Mouse (Mus musculus) cerebellum, adult (tissue): ENCODE results near the gene Fam118a.
"Not testable (repeated sequence)": the region's sequence is repeated elsewhere in the genome, so short reads cannot be mapped to it uniquely, and the experiment has no call there.

Experiments used
- ATAC-seq: cut with Nextera tagmentation; 2 replicates; pipeline ENCODE4 v1.9.2; 2017; ENCODE audit warnings: mild to moderate bottlenecking, moderate library complexity, mixed read lengths; ENCODE audit not compliant: insufficient number of reproducible peaks, low FRiP score, low TSS enrichment

The Fam118a gene

DNA sequence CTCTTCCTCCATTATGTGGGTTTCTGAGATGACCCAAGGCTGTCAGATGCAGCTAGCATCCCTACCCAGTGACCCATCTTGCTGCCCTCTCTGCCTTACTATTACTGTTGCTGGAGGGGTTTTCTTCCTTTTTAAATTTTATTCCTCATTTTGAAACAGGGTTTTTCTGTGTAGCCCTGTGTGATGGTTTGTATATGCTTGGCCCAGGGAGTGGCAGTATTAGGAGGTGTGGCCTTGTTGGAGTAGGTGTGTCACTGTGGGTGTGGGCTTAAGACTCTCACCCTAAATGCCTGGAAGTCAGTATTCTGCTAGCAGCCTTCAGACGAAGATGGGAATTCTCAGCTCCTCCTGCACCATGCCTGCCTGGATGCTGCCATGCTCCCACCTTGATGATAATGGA, at the start of gene Fam118a:
TSS of gene Fam118a (plus strand) at position 301 of the 400 bp plus-strand sequence.
- ATAC-seq, result not testable (repeated sequence)

DNA sequence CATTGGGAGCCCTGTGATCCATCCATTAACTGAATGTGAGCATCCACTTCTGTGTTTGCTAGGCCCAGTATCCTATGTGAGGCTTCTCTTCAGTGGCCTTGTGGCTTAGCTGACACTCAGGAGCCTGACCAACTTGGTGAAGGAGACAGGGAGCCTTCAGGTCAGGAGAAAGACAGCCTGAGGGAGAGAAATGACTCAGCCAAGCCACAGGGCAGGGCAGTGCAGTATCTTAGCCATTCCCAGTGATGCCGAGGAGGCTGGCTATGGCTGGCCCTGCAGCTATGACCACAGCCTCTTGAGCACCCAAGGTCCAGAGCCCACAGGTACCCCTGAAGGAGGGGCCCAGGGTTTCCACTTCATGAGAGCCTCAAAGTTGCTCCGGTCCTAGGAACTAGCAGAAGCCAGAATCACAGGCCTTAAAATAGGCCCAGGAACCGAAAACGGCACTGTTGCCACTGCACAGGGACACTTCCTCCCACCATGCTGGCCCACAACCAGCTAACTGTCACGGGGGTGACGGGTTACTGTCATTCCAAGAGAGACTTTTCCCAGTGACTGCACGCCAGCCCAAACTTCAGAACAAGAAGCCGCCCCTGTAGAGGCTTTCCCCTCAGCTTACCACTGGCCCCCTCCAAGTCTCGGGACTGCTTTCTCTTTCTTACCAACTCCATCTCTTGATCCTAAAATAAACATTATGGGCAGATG, 47.0 kb upstream of the Fam118a start:
- ATAC-seq, result no peak

DNA sequence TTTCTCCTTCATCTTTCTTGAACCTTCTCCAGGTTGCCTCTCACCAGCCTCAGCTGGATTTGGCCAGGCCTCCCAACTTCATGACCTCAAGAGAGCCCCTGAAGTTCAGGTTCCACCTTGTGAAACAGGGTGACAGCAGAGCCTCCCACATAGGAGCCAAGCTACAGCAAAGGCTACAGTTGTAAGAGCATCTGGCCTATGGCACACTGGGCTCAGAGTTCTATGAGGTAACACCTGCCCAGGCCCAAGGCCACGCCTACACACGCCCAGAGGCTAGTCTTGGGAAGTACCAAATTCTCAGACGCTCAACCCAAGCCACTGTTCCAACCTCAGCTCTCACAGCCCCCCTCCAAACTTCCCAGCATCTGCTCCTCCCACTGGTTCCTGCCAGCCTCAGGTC, 45.9 kb upstream of the Fam118a start:
- no peak for ATAC-seq

DNA sequence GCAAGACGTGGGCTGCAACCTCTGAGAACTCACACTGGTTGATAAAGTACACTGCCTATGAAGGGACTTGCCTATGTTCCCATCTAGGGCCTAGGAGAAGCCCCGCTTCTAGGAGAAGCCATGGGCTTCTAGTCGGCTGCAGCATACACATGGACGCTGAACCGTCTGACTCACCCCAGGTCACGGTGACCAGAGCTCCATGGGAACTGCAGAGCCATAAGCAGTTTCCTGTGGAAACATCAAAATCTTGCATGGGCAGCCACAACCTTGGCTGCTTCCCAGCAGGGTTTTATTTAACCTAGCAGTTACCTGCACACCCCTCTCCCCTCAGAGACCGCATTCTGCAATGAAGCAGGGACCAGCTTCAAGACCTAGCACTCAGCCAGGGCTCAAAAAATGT, 45.0 kb upstream of the Fam118a start:
- no peak for ATAC-seq

DNA sequence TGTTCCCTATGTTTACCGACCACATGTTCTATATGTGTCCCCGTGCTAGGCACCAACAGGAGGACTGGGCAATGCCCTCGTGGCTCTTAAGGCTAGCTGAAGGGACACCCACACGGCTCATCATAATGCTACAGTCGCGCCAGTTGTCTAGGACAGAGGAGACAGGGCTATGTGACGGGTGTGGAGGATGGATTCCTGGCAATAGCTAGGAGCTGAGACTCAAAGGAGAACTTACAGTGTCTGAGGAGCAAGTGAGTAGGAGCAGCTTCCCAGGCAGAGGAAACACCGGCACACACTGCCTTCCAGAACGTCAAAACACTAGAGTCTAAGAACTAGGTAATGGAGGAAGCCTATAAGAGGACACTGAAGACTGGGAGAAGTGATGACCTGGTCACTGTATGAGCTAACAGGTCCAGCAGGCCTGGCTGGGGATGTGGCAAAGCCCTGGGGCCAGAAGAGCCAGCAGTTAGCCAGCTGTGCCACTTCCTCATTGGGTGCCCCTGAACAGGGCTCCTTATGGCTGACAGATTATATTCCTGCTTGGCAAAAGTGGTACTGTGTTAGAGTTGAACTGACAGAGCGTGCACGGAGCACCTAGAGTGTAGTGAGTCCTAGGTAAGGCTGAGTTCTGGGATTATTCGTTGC, 43.1 kb upstream of the Fam118a start:
- ATAC-seq, result no peak

DNA sequence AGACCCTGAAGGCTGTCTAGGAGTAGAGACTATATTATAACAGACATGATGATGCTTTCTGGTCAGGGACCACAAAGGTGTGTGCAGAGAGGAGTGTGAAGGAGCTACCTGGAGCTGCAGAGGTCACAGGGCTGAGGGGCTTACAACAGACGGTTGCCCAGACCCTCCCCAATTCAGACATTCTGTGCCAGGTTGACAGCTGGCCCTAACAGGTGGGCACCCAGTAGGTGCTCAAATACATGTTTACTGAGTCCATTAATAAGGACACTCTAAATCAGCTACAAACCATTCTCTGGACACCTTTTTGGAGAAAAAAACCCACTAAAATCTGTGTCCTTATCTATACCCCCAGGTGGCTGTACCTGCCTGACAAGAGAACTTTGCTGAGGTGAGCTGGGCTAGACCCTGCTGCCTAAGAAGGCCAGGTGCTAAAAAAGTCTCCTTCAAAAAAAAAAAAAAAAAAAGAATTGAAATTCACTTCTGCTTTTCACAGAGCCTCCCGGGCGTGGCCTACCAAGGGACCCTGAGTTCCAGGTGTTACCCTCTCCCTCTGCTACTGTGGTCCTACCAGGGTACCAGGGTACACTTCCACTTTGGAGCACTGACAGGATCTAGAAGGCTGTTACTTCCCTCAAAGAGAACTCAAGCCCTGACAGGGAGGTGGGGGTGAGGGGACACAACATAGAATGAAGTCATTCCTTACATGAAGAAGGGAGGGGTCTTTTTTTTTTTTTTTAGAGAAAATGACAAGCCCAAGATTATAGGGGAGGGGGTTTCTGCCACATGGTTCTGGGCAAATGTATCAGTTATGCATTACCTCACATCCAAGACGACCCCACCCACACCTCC, 42.4 kb upstream of the Fam118a start:
- ATAC-seq, result no peak

DNA sequence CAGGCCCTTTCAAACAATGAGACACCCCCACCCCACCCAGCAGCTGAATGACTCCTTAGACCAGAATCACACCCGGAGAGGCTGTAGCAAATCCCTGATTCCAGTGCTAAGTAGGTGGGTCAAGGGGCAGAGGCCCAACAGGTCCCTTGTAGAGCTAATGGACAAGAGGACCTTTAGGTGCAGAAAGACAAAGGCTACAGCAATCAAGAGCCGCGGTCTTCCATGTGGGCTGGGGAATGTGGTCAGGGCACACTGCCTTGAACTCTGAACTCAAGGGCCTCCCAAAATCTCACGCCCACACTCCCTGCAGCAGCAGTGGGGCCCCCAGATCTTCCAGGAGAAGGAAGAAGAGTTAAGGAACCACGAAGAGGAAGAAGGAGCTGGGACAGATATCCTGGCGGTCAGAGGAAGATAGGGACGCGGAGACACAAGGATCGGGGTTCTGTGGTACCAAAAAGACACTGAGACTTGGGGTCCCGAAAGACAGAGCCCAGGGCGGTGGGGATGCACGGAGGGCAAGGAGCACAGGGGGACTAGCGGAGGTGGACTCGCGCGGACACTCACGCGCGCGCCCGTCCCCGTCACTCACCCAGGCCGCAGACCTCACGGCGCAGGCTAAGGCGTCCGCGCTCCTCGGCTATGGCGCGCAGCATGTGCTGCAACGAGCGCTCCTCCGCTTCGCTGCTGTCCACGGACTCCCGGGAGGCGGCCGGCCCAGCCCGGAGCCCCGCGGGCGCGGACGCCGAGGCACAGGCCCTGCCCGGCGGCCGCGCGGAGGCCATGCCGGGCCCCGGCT, 41.5 kb upstream of the Fam118a start:
- peak; percentile 31; the same call in 1 of the 2 replicates for ATAC-seq

DNA sequence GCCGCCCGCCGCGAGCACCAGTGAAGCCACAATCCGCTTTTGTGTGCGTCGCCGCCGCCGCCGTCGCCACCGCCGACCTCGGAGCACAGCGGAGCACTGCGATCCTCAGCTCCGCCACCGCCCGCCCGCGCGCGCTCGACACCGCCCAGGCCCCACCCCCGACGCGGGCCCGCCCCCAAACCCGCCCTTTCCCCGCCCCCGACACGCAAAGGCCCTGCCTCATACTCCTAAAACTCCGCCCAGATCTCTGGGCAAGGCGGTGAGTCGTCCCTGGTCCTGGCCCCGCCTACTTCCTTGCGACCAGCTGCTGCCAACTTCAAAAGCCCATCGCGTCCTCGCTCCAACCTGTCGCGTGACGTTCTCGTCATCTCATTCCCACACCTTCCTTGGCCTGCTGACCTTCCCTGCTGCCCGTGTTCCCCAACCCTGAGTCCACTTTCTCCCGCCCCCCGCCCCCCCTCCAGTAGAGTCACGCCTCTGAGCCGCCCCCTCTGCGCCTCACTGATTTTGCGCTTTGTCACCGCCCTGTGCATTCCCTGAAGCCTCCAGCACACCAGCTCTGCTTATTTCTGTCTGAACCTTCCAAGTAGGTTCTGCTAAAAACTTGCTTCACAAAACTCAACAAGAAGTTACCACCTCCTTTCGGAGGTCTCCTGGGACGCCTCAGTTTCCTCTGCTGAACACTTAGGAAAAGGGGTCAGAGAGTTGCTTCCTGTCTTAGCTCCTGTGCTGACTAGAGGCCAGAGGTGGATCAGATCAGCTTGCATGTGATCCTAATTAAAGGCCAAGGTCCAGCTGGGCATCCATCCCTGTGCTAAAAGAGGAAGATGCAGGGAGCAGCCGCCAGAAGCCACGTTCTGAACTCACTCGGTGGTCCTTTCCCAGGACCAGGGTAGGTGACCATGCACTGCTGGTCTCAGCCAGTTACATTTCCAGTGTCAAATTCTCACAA, 40.6 kb upstream of the Fam118a start, which contains the start of gene 5031439G07Rik:
TSS of gene 5031439G07Rik (minus strand) at position 678 of the 952 bp plus-strand sequence.
- ATAC-seq, result peak; percentile 65

DNA sequence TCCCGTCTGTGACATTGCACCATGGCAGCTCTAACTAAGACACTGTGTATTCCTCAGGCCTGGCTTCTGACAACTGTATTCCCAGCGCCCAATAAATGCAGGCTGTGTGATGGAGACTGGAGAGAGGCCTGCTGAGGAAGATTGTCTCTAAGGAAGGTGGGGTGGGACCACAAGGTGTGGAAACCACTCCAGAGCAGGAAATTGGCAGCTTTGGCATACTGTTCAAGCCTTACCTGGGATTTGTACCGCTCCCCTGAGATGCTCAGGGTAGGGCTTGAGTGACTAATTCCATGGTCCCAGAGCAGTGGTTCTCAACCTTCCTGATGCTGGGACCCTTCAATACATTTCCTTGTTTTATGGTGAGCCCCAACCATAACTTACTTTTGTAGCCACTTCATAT, 39.6 kb upstream of the Fam118a start:
- ATAC-seq, result no peak

DNA sequence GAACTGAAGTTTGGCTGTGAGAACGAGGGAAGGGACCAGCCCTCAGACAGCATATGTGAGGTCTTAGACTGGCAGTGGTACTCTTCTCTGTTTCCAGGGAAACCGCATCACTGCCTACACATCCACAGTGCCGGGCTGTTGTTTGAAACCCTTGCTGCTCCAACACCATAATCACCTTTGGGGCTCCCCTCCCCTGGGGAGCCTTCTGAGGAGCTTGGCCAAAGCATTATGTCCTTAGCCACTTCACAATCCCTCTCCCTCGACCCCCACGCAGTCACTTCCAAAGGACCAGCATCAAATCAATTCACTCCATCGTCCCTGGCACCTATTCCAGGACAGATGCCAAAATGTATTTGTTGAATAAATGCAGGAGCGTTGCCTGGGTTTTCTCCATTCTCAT, 39.0 kb upstream of the Fam118a start:
- no peak for ATAC-seq

DNA sequence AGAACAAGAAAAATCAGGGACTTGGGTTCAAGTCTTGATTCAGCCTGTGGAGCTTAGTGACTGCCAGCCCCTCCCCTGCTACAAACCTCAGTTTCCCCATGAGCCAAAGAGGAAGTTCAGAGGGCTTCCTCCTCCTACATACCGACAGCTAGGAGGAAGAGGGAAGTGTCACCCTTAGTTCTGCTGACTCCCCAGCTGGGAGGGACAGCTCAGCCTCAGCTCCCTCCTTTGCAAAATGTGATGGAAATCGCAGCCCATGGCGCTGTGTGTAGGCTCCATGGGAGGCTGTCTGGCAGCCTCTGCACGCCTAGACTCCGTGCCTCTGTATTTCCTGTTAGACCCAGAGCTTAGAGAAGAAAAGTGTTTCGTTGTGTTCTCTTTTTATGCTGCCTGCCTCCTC, 34.2 kb upstream of the Fam118a start:
- ATAC-seq, result no peak

DNA sequence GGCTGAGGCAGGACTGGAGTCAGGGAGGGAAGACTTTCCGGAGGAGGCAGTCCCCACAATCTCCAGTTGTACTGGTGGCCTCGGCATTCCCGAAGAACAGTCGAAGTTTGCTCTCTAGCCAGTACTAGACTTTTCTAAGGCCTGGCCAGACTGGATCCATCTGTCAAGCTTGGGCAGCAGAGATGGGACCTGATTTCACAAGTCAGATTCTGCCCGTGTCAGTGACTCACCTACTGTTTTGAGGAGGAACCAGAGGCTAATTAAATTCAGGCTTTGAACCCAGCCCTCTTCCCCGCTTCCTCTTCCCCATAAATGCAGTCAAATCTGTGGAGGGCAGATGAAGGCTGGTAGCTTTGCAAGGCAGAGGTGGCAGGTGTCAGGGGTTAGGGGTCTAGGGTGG, 33.7 kb upstream of the Fam118a start:
- no peak for ATAC-seq

DNA sequence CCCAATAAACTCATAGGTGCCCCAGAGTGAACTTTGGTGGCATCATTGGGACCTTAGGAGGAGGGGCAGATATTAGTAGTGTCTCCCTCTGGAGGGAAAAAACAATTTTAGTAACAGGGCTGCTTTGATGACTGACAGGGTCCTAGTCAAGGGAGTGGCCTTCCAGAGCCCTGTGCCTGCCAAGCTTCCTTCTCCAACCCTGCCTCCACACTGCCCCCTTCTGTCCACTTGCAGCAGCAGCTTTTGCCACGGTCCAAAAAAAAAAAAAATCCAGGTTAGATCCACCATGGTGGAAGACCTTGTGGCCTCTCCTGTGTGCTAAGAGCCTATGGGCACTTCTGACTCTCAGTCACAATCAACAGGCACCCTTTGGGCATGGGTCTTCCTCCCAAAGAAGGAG, 32.8 kb upstream of the Fam118a start:
- no peak for ATAC-seq

DNA sequence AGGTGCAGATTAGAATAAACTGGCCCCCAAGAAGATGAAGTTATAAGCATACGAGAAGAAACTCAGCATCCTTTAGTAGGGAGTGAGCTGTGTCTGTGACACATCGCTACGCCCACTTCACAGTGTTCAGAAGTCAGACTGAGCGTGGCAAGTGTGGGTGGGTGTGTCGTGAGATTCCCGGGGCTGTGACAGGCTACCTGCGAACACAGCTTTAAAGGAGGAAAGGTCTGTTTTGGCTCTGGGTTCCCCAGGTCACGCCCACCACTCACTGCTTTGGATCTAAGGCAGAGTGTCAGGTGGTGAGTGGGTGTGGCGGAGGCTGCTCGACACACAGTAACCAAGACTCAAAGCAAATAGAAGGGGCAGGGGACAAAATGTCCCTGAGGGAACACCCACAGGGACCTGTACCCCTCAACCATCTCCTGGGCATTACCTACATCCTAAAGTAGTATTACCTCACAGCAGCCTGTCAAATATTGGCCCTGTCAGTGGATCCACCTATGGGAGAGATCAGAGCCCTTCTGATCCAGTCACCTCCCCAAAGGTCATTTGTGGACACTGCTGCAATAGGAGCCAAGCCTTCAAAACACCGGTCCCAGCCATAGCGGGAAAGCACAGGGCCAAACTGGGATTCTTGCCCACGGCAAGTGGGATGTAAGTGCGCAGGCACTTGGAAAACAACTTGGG, 30.8 kb upstream of the Fam118a start:
- no peak for ATAC-seq

DNA sequence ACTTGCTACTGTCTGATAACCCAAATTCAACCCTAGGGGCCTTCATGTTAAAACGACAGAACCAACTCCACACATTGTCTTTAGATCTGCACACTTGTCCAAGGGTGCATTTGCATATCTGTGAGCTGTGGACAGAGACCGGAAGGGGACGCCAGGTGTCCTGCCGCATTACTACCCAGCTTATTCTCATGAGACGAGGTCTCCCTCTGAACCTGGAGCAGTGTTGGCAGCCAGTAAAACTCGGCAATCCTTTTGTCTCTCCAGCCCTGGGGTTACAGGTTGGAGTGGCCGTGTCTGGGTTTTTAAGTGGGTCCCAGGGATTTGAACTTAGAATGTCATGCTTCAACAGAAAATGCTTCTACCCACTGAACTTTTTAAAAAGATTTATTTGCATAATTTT, 28.8 kb upstream of the Fam118a start:
- ATAC-seq, result no peak

DNA sequence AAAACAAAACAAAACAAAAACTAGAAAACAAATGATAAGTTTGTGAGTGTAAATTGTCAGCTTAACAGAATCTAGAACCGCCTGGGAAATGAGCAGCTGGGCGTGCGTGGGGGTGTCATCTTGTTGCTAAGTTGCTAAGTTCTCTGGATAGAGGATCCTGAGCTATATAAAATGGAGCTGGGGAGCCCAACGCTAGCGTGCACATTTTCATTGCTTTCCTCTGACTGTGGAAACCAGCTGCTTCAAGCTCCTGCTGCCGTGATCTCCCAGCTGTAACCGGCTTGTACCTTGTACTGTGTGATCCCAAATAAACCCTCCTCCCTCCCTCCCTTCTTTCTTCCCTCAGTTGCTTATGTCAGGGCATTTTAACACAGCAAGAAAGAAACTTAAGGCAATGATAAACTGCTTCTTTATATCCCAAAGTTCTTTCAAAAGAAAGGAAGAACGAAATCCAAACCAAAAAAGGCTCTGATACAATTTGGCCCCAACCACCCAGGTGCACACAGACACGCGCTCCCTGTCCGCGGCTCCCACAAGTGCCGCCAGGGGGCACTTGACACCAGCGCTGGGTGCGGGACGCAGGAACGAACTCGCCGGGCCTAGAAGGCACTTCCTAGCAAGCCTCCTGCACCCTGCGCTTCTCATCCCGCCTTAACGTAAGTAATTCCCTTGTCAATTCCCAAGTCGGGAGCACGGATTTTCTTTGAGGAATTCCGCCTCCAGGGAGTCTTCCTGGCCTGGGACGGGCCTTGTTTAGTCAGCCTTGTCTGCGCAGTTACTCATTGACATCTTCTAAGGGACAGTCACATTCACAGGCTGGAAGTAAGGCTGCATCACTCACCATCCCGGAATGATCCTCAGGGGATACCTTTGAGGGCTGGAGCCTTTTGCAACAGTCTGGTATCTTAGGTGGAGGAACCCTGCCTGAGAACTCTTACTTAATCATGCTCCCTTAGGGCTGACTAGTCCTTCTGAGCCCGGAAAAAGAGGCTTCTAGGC, 27.5 kb upstream of the Fam118a start:
- peak; percentile 78; the same call in 1 of the 2 replicates for ATAC-seq

DNA sequence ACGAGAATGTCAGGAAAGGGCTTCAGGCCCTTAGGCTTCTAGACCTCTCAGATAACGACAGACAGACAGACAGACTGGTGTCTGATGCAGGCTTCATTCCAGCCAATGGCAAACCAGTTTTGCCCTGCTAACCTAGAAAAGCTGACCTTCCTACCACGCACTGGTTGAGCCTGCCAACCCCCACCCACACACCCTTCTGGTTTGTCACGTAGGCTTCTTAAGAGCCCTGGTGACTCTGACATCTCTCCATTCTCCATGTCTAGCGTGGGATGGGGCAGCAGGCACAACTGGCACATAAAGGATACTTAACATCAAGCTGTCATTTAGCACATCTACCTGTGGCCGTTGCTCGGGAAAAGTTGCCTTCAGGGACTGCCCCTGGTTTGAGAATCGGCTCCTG, 19.1 kb upstream of the Fam118a start:
- no peak for ATAC-seq
